Mouse (Mus musculus) liver, embryonic 12.5 days (tissue): Measurements from ENCODE around the gene Agbl4. TPM values are rescaled to one million over a fixed set of nuclear protein-coding genes. Genes with fewer than 3 reads are reported as not detected.

Source experiments
- ATAC-seq: fragments of 200-750 bp; cut with Nextera tagmentation; 2 replicates; pipeline ENCODE4 v1.8.0; 2017; ENCODE audit warnings: moderate number of reproducible peaks, mild to moderate bottlenecking, moderate library complexity
- H3K27ac ChIP-seq: fragments of 300-500 bp; sonication (generic); 2 replicates; pipeline ENCODE4 v1.5.1; 2016; ENCODE audit warnings: mild to moderate bottlenecking
- H3K27me3 ChIP-seq: fragments of 300-500 bp; sonication (generic); replicated peaks from 2 replicates; pipeline ENCODE4 v1.6.1; 2016; ENCODE audit warnings: mild to moderate bottlenecking, moderate library complexity
- H3K36me3 ChIP-seq: fragments of 300-500 bp; sonication (generic); 2 replicates; pipeline ENCODE4 v1.6.1; 2016; ENCODE audit warnings: mild to moderate bottlenecking, moderate library complexity
- H3K4me1 ChIP-seq: fragments of 300-500 bp; sonication (generic); 2 replicates; pipeline ENCODE4 v1.6.1; 2016
- H3K4me2 ChIP-seq: fragments of 300-500 bp; sonication (generic); 2 replicates; pipeline ENCODE4 v1.6.1; 2016; ENCODE audit warnings: mild to moderate bottlenecking, moderate library complexity
- H3K4me3 ChIP-seq: fragments of 300-500 bp; sonication (generic); 2 replicates; pipeline ENCODE4 v1.5.1; 2016; ENCODE audit warnings: mild to moderate bottlenecking, moderate library complexity
- H3K9ac ChIP-seq: fragments of 300-500 bp; sonication (generic); 2 replicates; pipeline ENCODE4 v1.6.1; 2016; ENCODE audit warnings: mild to moderate bottlenecking, moderate library complexity
- H3K9me3 ChIP-seq: fragments of 300-500 bp; sonication (generic); replicated peaks from 2 replicates; pipeline ENCODE4 v1.6.1; 2016; ENCODE audit warnings: mild to moderate bottlenecking, moderate library complexity
- WGBS: fragments of 180-500 bp; shearing (Covaris S2); methylation state at CpG from one replicate; pipeline ENCODE4 v1.1.7; 2016; ENCODE audit not compliant: insufficient replicate concordance; 5-methylcytosine and 5-hydroxymethylcytosine counted together
- polyA plus RNA-seq: library from polyadenylated mRNA; unstranded; fragments of >200 nt; fragmentation: Nextera tagmentation; extraction: Ambion mirVana; gene quantifications from 2 replicates; pipeline ENCODE4 v1.2.1, GENCODE M21; 2016

Agbl4 gene
- polyA plus RNA-seq, 1 experiment from 2014 or later: not detected

DNA sequence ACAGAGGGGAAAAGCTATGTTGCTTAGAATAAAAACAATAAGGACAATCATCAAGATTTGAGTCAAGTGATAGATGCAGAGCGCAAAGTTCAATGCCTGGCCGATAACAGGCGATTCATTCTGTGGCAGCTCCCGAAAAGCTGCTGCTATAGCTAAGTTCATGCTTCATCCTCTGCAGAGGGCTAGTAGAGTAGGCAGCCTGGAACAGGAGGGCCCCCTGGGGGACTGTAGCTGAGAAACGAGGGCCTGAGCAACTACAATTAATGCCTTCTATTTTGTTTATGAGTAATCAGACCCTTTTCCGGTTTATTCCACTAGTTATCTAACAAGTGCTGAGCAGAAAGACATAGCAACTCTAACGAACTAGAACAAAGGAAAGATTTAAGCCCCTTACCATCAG, 909.7 kb downstream of the Agbl4 start:
- 62% methylated on average over 7 of the region's 7 CpGs for WGBS
- Histone ChIP-seq H3K4me1 (no peaks in the 10 kb centered on the region), H3K4me3 (no peak overlapping the region), H3K4me2 (no peak overlapping the region), H3K9me3 (no peaks in the 10 kb centered on the region), H3K36me3 (no peaks in the 10 kb centered on the region), H3K9ac (no peak overlapping the region), H3K27me3 (no peaks in the 10 kb centered on the region), H3K27ac (no peak overlapping the region)
- no peak for ATAC-seq

DNA sequence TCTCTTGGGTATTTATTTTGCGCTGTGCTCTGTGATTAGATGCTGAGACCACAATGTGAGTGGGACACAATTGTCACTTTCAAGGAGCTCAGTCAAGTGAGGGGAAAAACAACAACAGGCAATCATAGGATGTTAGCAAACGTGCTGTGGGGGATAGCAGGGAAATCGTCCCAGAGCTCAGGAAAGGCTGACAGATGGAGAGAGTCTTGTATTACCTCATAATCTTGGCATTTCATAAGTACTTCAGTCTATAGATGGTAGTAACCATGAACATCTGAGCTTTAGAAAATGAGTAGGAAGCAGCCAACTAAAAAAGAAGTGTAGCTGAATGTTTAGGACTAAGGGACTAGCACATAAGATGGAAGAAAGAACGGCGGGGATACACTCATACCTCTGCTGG, 910.2 kb downstream of the Agbl4 start:
- no peaks in the 10 kb centered on the region for H3K27me3 ChIP-seq
- H3K9me3 ChIP-seq: no peaks in the 10 kb centered on the region
- no peak for ATAC-seq
- no peak overlapping the region for H3K4me2 ChIP-seq
- WGBS: 55% methylated on average over 5 of the region's 5 CpGs
- H3K27ac ChIP-seq: no peak overlapping the region
- H3K36me3 ChIP-seq: no peaks in the 10 kb centered on the region
- H3K4me3 ChIP-seq: no peak overlapping the region
- no peaks in the 10 kb centered on the region for H3K4me1 ChIP-seq
- no peak overlapping the region for H3K9ac ChIP-seq

DNA sequence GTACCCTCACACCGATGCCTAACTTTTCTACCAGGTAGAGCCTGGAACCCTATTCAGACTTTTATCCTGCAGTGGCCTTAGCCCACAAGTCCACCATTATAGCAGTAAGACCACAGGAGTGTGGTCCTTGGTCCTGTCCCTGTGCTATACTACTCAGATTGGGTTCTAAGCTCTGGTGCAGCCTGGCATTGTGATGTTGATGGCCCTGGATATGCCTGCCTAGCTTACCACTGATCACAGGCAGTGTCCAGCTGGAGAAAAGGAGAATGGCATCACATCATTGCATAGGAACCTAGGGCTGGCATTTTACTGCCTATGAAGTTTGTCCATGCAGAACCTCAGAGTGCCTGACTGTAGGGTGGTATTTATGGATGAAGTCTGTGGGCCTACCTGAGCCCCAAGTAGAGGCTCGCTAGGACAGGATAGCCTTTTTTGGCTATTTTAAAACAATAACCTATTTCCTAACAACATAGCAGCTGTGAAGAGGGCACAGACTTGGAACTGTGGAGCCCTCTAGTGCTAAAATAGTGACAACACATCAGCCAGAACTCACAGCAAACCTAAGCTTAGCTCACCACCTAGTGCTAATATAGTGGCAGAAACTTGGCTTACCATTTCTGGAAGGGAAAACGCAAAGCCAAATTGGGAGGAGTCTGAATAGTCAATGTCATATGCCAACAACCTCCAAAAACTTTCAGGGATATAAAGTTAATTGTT, 911.3 kb downstream of the Agbl4 start:
- no peak overlapping the region for H3K27ac ChIP-seq
- no peak overlapping the region for H3K4me3 ChIP-seq
- no peaks in the 10 kb centered on the region for H3K27me3 ChIP-seq
- 53% methylated on average over 3 of the region's 3 CpGs for whole genome bisulfite sequencing
- no peak overlapping the region for H3K4me2 ChIP-seq
- no peaks in the 10 kb centered on the region for H3K36me3 ChIP-seq
- no peaks in the 10 kb centered on the region for H3K4me1 ChIP-seq
- no peak for ATAC-seq
- H3K9me3 ChIP-seq: no peaks in the 10 kb centered on the region
- no peak overlapping the region for H3K9ac ChIP-seq

DNA sequence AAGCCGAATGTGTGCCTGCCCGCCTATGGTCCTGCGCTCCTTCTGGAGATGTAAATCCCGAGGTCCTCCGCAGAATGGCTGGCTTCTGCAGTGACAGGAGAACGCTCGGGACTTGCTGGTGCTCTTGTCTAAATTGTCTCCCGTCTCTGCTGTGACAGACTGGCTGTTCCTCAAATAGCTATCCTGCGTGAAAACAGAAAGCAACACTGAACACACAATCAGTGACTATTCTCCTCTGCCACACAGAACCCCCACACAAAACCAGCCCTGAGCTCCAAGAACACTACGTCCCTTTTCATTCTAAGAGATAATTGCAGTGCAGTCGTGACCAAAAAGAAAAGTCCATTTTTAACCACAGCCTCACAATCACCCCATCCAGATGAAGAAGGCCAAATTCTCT, 929.6 kb downstream of the Agbl4 start:
- 66% methylated on average over 11 of the region's 11 CpGs for WGBS
- H3K9me3 ChIP-seq: no peaks in the 10 kb centered on the region
- no peak overlapping the region for H3K9ac ChIP-seq
- ATAC-seq: no peak
- H3K36me3 ChIP-seq: no peaks in the 10 kb centered on the region
- no peaks in the 10 kb centered on the region for H3K27me3 ChIP-seq
- no peak overlapping the region for H3K27ac ChIP-seq
- H3K4me3 ChIP-seq: no peak overlapping the region
- no peak overlapping the region for H3K4me2 ChIP-seq
- no peaks in the 10 kb centered on the region for H3K4me1 ChIP-seq

DNA sequence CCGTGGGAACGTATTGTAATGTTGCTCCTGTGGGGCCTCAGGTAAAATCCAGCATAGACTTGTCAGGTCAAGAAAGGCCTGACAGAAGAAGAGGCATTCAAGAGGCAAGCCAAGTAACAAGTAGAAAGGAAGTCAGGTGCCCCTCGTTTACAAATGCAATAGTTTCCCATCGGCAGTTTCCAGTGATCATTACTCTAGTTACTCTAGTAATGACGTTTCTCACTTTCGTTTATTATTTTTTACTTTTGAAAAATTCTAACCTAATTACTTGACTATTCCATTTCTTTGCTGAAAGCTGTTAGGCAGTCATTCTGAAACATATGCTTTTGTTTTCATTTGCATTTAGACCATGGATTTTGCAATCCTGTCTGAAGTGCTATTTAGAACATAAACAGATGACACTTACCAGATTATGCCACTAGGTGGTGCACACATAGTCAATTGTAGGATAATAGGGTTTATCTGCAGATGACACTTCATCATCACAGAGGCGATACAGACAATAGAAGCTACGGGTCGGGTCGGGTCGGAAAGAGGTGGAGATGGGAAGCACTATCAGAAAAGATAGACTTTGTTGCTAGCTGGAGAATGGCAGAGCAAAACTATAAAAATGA, 930.4 kb downstream of the Agbl4 start:
- 50% methylated on average over 11 of the region's 11 CpGs for WGBS
- H3K9ac ChIP-seq: no peak overlapping the region
- no peak for ATAC-seq
- no peaks in the 10 kb centered on the region for H3K36me3 ChIP-seq
- H3K4me2 ChIP-seq: no peak overlapping the region
- no peak overlapping the region for H3K27ac ChIP-seq
- H3K4me3 ChIP-seq: no peak overlapping the region
- H3K27me3 ChIP-seq: no peaks in the 10 kb centered on the region
- H3K4me1 ChIP-seq: no peaks in the 10 kb centered on the region
- H3K9me3 ChIP-seq: no peaks in the 10 kb centered on the region

DNA sequence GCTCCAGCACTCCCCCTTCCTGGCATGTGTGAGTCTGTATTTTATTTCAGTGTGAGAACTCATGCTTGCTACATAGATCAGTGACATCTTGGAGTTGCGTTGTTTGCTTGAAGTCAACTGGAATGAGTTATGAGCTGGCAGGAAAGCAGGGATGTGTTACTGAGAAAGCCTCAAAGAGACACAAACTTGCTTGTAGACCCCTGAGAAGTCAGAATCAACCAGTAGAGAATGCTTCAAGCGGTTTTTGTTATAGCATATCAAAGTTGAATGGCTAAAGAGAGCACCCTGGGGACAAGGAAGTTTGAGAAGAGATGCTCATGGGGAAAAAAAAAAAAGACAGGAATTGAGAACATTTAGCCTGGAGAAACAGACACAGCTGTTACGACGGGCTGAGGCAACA, 932.0 kb downstream of the Agbl4 start:
- no peaks in the 10 kb centered on the region for H3K9me3 ChIP-seq
- no peak for ATAC-seq
- no peak overlapping the region for H3K9ac ChIP-seq
- H3K27ac ChIP-seq: no peak overlapping the region
- H3K4me3 ChIP-seq: no peak overlapping the region
- no peaks in the 10 kb centered on the region for H3K4me1 ChIP-seq
- no peaks in the 10 kb centered on the region for H3K27me3 ChIP-seq
- WGBS: 68% methylated on average over 4 of the region's 4 CpGs
- H3K36me3 ChIP-seq: no peaks in the 10 kb centered on the region
- H3K4me2 ChIP-seq: no peak overlapping the region

DNA sequence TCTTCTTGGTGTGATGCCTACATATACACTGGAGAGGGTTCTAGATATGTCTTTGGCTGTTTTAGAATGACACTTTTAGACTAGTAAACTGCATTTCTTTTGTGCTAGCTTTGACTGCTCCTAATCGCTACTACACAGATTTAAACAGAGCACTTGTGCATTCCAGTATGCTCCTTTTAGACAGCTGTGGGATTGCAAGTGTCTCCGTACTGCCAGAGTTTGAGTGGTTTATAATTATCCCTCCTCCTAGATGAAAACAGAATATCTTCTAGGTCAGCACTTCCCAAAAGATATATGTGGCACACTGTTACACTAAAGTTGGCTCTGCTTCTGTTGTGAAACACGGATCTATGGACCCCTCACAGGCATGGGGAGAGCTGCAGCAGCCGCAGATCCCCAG, 935.4 kb downstream of the Agbl4 start:
- Histone ChIP-seq H3K4me3 (no peak overlapping the region), H3K4me2 (no peak overlapping the region), H3K4me1 (no peaks in the 10 kb centered on the region), H3K27ac (no peak overlapping the region), H3K9ac (no peak overlapping the region), H3K36me3 (no peaks in the 10 kb centered on the region), H3K27me3 (no peaks in the 10 kb centered on the region), H3K9me3 (no peaks in the 10 kb centered on the region)
- no peak for ATAC-seq
- WGBS: 63% methylated on average over 4 of the region's 4 CpGs

DNA sequence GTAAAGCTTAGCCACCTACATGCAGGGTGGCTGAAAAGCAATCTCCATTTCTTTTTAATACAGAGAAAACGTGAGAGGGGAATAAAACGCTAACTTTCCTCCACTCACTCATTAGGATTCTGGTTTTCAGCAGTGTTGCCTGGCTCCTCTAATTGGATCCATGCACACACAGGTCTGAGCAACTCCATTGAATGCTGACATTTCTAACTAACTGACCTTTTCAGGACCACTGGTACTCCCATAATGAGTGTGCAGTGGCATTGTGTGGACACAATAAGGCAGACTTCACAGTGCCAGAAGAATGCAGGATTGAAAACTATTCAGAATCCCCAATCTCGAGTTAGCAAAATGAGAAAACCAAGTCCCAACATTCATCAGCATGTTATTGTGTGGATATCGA, 952.5 kb downstream of the Agbl4 start:
- Histone ChIP-seq H3K4me1 (no peaks in the 10 kb centered on the region), H3K4me3 (no peak overlapping the region), H3K27ac (no peak overlapping the region), H3K27me3 (no peaks in the 10 kb centered on the region), H3K9ac (no peak overlapping the region), H3K36me3 (no peaks in the 10 kb centered on the region), H3K4me2 (no peak overlapping the region), H3K9me3 (no peaks in the 10 kb centered on the region)
- ATAC-seq: no peak
- 58% methylated on average over 4 of the region's 4 CpGs for WGBS

DNA sequence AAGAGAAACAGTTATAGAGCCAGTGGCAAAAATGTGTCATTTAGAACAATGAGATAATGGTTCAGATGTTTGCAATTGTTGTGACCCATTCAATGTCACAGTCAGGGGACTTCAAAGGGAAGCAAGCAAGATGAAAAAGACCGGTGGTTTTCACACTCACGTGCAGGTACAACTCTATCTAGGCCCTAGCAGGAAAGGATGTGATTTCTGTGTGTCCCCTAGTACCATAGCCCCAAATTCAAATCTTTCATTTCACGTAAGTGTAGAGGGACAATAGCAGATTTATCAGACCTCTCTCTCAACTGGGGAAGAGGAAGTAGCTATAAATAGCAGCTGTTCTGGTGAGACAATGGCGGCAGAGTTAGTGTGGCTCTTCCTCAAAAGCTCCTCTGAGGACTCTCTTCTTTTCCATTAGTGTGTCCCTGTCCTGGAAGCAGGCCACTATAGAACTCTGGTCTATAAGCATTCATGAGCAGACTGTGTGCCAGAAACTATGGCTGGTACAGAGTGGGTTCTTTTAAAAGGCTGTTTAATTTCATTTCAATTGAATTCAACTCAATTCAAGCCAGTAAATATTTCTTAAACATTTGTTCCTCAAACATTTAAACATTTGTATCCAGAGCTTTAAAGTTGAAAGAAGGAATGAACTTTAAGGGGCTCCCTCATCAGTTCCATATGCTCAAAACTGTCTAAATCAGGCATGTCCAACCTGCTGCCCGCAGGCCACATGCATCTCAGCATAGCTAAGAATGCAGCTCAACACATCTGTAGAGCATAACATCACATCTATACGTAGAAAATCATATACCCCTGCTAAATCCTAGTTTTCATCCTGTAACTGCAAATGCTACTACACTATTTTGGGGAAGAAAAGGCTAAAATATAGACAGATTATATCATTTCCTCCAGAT, 953.4 kb downstream of the Agbl4 start:
- Histone ChIP-seq H3K36me3 (no peaks in the 10 kb centered on the region), H3K9me3 (no peaks in the 10 kb centered on the region)
- 36% methylated on average over 6 of the region's 6 CpGs for WGBS

DNA sequence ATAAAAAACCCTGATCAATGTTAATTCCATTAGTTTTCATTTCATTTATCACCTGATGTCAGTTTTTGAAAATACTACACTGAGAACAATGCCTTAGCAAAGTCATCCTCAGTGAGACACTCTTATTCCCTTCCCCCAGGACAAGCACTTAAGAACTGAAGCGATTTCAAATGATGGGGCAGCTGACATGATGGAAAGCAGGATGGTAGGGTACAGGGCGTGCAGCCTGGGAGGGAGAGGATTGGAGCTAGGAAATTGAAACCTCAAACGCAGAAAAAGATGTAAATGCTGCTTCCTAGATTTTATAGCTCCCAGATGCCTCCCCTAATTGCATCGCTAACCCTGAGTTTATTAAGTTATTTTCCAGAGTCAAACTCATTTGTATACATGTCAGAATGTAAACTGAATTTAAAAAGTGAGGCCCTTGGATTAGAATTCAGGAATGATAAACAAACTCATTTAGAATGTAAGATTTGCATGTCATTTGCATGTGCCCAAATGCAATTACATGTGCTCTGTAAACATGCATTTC, 959.2 kb downstream of the Agbl4 start:
- Histone ChIP-seq H3K4me2 (no peak overlapping the region), H3K4me3 (no peak overlapping the region), H3K36me3 (no peaks in the 10 kb centered on the region), H3K27ac (no peak overlapping the region), H3K9me3 (no peaks in the 10 kb centered on the region), H3K4me1 (no peaks in the 10 kb centered on the region), H3K9ac (no peak overlapping the region), H3K27me3 (no peaks in the 10 kb centered on the region)
- ATAC-seq: no peak
- WGBS: 47% methylated on average over 4 of the region's 4 CpGs

More for the DNA sequence above, 953.4 kb downstream of the Agbl4 start:
- Histone ChIP-seq H3K4me2 (no peak overlapping the region), H3K4me1 (no peaks in the 10 kb centered on the region), H3K9ac (no peak overlapping the region), H3K4me3 (no peak overlapping the region), H3K27ac (no peak overlapping the region), H3K27me3 (no peaks in the 10 kb centered on the region)
- ATAC-seq: no peak

DNA sequence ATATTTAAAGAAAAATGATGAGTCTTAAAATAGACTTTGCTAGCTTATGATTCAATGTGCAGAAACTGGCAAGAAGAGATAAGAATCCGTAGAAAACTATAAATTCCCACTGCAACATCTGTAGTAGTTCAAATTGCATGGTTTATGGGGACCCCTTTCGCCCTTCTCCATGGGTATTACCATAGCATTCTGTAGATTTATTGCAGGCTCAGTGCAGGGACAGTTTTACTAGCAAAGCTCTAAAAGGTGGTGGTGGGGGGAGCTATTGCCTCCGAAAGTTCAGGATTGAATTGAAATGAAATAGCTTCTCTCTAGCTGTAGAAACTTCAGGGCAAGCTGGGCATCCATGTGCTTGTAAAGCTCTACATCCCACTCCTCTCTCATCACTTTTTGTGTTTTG, 959.7 kb downstream of the Agbl4 start:
- no peak overlapping the region for H3K4me2 ChIP-seq
- H3K9me3 ChIP-seq: no peaks in the 10 kb centered on the region
- no peak overlapping the region for H3K9ac ChIP-seq
- no peaks in the 10 kb centered on the region for H3K27me3 ChIP-seq
- H3K4me1 ChIP-seq: no peaks in the 10 kb centered on the region
- no peaks in the 10 kb centered on the region for H3K36me3 ChIP-seq
- ATAC-seq: no peak
- no peak overlapping the region for H3K27ac ChIP-seq
- H3K4me3 ChIP-seq: no peak overlapping the region
- WGBS: 52% methylated on average over 3 of the region's 3 CpGs

DNA sequence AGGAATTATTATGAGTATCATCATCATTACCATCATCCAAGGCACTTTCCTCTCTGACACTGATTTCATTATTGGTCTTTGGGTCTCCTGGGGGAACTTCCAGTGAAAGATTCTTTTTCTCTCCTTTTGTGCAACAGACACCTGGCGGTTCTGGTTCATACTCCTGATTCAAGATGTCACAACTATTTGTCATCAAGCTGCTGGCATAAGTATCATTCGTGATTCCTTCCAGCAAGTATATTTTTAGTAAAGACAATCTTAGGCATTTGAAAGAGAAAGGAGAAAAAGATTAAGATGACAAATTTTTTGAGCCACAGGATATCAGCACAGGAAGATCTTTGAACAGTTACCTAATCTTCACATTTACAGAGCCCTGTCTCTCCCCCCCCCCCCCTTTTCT, 966.7 kb downstream of the Agbl4 start:
- WGBS: 70% methylated on average over 2 of the region's 2 CpGs
- Histone ChIP-seq H3K4me3 (no peak overlapping the region), H3K36me3 (no peaks in the 10 kb centered on the region), H3K9ac (no peak overlapping the region), H3K27ac (no peak overlapping the region), H3K9me3 (no peaks in the 10 kb centered on the region), H3K27me3 (no peaks in the 10 kb centered on the region), H3K4me1 (no peaks in the 10 kb centered on the region), H3K4me2 (no peak overlapping the region)
- ATAC-seq: no peak
